Mouse (Mus musculus) kidney, embryonic 15.5 days (tissue): ENCODE measurements around the gene Sco1. TPM values are rescaled to one million over a fixed set of nuclear protein-coding genes. Genes with fewer than 3 reads are reported as not detected.

Experiments used
- ATAC-seq: fragments of 200-750 bp; cut with Nextera tagmentation; replicated peaks from 2 replicates; pipeline ENCODE4 v1.8.0; 2017; ENCODE audit warnings: moderate TSS enrichment; ENCODE audit not compliant: low FRiP score
- H3K27ac ChIP-seq: fragments of 300-500 bp; sonication (generic); 2 replicates; pipeline ENCODE4 v1.5.1; 2015; ENCODE audit warnings: mild to moderate bottlenecking, inconsistent platforms
- H3K27me3 ChIP-seq: fragments of 300-500 bp; sonication (generic); 2 replicates; pipeline ENCODE4 v1.6.1; 2015; ENCODE audit warnings: inconsistent platforms
- H3K36me3 ChIP-seq: fragments of 300-500 bp; sonication (generic); 2 replicates; pipeline ENCODE4 v1.6.1; 2015; ENCODE audit warnings: inconsistent platforms
- H3K4me1 ChIP-seq: fragments of 300-500 bp; sonication (generic); 2 replicates; pipeline ENCODE4 v1.6.1; 2015; ENCODE audit warnings: inconsistent platforms
- H3K4me2 ChIP-seq: fragments of 300-500 bp; sonication (generic); 2 replicates; pipeline ENCODE4 v1.6.1; 2015; ENCODE audit warnings: moderate library complexity, mild to moderate bottlenecking, inconsistent platforms
- H3K4me3 ChIP-seq: fragments of 300-500 bp; sonication (generic); replicated peaks from 2 replicates; pipeline ENCODE4 v1.5.1; 2015; ENCODE audit warnings: mild to moderate bottlenecking, inconsistent platforms
- H3K9ac ChIP-seq: fragments of 300-500 bp; sonication (generic); 2 replicates; pipeline ENCODE4 v1.6.1; 2015; ENCODE audit warnings: mild to moderate bottlenecking, inconsistent platforms
- H3K9me3 ChIP-seq: fragments of 300-500 bp; sonication (generic); replicated peaks from 2 replicates; pipeline ENCODE4 v1.6.1; 2016; ENCODE audit warnings: inconsistent platforms
- WGBS: fragments of 180-500 bp; shearing (Covaris S2); methylation state at CpG from one replicate; pipeline ENCODE4 v1.1.7; 2015; ENCODE audit warnings: mixed read lengths; 5-methylcytosine and 5-hydroxymethylcytosine counted together
- polyA plus RNA-seq: library from polyadenylated mRNA; unstranded; fragments of >200 nt; fragmentation: Nextera tagmentation; extraction: Ambion mirVana; gene quantifications from 2 replicates; pipeline ENCODE4 v1.2.1, GENCODE M21; 2015

Sco1 gene
- polyA plus RNA-seq, 1 experiment from 2014 or later, result 17.8 TPM

DNA sequence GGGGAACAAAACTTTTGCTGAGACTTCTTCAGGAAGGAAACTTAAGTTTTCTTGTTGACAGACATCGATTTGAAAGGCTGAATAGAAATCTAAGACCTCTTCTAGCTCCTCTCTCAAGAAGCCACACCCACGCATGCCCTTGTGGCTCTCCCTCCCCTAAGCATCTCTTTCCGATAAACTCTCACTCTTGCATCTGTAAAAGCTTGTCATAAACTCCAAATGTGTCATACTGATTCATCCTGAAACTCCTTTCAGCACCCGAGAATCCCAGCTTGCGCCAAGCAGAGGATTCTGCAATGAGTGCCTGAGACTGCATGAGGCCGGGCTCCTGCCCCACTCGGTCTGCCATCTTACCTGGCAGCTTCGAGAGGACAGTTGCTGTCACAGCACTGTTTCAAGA, 4.0 kb upstream of the Sco1 start:
- Histone ChIP-seq H3K4me1 (peaks cover 8% of the 10 kb centered on the region), H3K27me3 (no peaks in the 10 kb centered on the region), H3K36me3 (peaks cover 11% of the 10 kb centered on the region), H3K9ac (no peak overlapping the region), H3K27ac (no peak overlapping the region), H3K4me3 (no peak overlapping the region), H3K9me3 (no peaks in the 10 kb centered on the region), H3K4me2 (no peak overlapping the region)
- no peak for ATAC-seq
- 86% methylated on average over 8 of the region's 8 CpGs for WGBS

DNA sequence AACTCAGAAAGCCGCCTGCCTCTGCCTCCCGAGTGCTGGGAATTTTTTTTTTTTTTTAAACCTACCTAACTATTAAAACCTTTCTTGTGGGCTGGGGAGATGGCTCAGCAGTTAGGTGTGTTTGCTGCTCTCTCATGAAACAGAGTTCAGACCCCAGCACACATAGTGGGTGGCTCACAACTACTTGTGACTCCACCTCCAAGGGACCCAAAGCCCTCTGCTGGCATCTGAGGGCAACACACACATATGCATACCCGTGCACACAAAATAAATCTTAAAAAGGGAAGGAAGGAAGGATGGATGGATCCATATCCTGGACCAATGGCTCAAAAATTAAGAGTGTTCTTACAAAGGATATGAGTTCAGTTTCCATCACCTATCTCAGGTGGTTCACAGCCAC, 3.2 kb upstream of the Sco1 start:
- Histone ChIP-seq H3K4me1 (peaks cover 15% of the 10 kb centered on the region), H3K4me3 (no peak overlapping the region), H3K4me2 (no peak overlapping the region), H3K27ac (no peak overlapping the region), H3K27me3 (no peaks in the 10 kb centered on the region), H3K36me3 (peaks cover 11% of the 10 kb centered on the region), H3K9me3 (no peaks in the 10 kb centered on the region), H3K9ac (no peak overlapping the region)
- 87% methylated on average over 3 of the region's 3 CpGs for WGBS
- ATAC-seq, result no peak

DNA sequence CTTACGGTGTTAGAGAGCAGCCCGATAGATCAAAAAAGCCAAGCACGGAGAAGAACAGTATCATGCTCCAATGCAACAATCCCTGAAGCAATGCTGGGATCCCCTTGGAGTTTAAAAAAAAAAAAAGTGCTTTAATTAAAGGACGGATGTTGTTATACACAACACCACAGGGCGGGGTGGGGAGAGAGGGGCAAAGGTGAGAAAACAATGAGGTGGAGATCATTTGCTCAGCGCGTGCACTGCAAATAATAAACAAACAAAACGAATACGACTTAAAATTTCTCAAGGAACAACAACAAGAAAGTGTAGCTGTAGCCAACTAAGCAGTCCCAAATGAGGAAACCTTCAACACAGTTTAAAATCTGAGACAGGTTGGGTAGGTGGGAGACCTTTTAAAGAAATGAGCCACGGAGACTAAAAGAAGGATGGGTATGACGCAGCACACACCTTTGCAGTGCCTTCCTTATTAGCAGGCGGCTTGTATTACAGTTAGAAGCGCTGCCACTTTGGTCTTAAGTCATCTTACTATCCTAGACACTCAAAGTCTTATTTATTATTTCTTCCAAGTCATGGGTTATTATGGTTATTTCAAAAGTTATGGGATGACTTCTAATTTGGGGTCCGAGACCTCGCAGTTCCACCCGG, 672 bp upstream of the Sco1 start:
- Histone ChIP-seq H3K9ac (peak overlapping the region; percentile 94), H3K4me1 (peaks cover 15% of the 10 kb centered on the region), H3K27ac (peak overlapping the region; percentile 91), H3K4me2 (peak overlapping the region; percentile 69), H3K27me3 (no peaks in the 10 kb centered on the region), H3K4me3 (peak overlapping the region; percentile 100), H3K36me3 (peaks cover 20% of the 10 kb centered on the region), H3K9me3 (no peaks in the 10 kb centered on the region)
- WGBS, result 3% methylated on average over 16 of the region's 16 CpGs
- ATAC-seq, result peak; percentile 33; the same call in 1 of the 2 replicates

DNA sequence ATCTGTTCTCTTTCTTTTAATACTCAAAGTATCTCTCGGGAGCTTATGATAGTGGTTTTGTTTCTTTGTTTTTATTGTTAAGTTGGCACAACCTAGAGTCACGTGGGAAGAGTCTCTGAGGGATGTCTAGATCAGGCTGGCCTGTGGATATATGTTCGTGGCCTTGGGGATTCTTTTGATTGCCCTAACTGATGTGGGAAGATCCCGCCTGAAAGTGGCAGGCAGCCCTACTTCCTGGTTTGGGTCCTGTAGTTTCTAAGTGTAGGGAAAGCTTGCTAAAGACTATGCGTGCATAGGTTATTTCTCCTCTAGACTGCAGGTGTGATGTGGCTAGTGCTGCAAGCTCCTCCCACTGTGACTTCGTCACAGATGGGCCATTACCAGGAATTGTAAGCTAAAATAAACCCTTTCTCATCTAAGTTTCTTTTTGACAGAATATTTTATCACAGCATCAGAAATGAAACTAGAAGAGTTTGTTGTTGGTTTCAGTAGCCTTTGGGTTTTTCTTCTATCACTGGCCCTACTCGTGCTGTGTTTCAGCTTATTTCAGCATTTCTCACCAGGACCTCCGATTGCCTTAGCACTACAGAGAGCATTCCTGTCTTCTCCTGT, 2.4 kb downstream of the Sco1 start:
- Histone ChIP-seq H3K36me3 (peaks cover 48% of the 10 kb centered on the region), H3K4me2 (no peak overlapping the region)
- 91% methylated on average over 8 of the region's 8 CpGs for WGBS

DNA sequence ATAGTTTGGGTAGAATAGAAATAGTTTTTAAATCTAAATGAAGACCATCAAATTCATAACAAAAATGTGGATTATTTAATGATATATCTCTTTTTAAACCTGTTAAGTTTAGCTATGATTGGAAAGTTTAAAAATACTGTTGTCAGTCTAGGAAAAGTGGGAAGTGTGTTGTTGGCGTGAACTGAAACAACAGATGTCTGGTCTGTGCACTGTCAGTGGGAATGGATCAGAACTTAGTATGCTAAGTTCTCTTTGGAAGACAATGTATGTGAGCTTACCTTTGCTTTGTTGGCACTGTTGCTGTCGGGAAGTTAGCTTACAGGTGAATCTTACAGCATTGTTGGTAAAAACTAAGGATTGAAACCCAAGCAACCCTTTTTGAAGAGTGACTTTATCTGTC, 8.8 kb downstream of the Sco1 start:
- no peak for ATAC-seq
- 89% methylated on average over 2 of the region's 2 CpGs for WGBS

More for the DNA sequence above, 2.4 kb downstream of the Sco1 start:
- Histone ChIP-seq H3K27me3 (no peaks in the 10 kb centered on the region), H3K4me3 (no peak overlapping the region), H3K9ac (no peak overlapping the region), H3K27ac (no peak overlapping the region), H3K9me3 (no peaks in the 10 kb centered on the region), H3K4me1 (peaks cover 15% of the 10 kb centered on the region)
- no peak for ATAC-seq

DNA sequence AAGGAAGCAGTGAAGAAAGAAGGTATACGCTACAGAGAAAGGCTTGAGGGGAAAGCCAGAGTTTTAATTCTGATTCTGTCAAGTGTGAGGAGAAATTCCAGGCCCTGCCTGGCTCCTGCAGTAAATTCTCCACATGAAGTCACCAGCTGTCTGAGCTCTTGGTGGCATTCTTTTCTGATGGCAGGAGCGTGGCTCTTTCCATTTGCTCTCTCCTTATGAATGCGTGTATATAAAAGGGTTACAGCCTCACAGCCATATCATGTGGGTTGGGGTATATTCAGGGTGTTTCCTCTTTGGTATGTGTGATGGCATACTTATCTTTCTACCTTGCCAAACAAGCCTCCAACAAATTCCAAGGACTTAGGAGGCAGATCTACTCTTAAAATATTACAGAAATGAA, 10.3 kb downstream of the Sco1 start:
- no peaks in the 10 kb centered on the region for H3K9me3 ChIP-seq
- ATAC-seq, result no peak
- peaks cover 88% of the 10 kb centered on the region for H3K36me3 ChIP-seq
- no peak overlapping the region for H3K4me2 ChIP-seq
- no peak overlapping the region for H3K4me3 ChIP-seq
- H3K27me3 ChIP-seq, result no peaks in the 10 kb centered on the region
- no peaks in the 10 kb centered on the region for H3K4me1 ChIP-seq
- WGBS, result 88% methylated on average over 3 of the region's 3 CpGs
- H3K27ac ChIP-seq, result no peak overlapping the region
- no peak overlapping the region for H3K9ac ChIP-seq

More for the DNA sequence above, 8.8 kb downstream of the Sco1 start:
- no peak overlapping the region for H3K9ac ChIP-seq
- no peaks in the 10 kb centered on the region for H3K27me3 ChIP-seq
- H3K4me2 ChIP-seq, result no peak overlapping the region
- H3K36me3 ChIP-seq, result peaks cover 93% of the 10 kb centered on the region
- H3K27ac ChIP-seq, result no peak overlapping the region
- H3K9me3 ChIP-seq, result no peaks in the 10 kb centered on the region
- H3K4me3 ChIP-seq, result no peak overlapping the region
- H3K4me1 ChIP-seq, result no peaks in the 10 kb centered on the region

DNA sequence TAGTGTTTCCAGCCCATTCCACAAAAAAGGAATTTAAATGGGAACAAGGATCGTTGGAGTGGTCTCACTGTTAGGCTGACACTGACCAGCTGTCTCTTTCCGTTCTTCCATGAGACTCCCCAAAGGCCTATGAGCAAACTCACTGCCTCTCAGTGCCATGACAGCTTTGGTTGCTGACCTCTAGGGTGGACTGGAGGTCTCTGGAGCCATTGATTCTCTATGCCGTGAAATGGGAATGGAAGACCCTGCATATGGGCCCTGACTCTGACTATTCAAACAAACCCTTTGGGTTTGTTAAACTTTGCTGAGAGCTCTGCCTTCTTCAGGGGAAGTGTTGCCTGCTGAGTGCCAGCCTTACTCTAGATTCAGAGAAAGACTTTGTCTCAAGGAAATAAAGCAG, 15.3 kb downstream of the Sco1 start:
- Histone ChIP-seq H3K9ac (no peak overlapping the region), H3K27ac (no peak overlapping the region), H3K36me3 (peaks cover 45% of the 10 kb centered on the region), H3K9me3 (no peaks in the 10 kb centered on the region), H3K4me3 (no peak overlapping the region), H3K4me2 (no peak overlapping the region), H3K4me1 (no peaks in the 10 kb centered on the region), H3K27me3 (no peaks in the 10 kb centered on the region)
- WGBS, result 79% methylated on average over 3 of the region's 3 CpGs
- ATAC-seq, result no peak

DNA sequence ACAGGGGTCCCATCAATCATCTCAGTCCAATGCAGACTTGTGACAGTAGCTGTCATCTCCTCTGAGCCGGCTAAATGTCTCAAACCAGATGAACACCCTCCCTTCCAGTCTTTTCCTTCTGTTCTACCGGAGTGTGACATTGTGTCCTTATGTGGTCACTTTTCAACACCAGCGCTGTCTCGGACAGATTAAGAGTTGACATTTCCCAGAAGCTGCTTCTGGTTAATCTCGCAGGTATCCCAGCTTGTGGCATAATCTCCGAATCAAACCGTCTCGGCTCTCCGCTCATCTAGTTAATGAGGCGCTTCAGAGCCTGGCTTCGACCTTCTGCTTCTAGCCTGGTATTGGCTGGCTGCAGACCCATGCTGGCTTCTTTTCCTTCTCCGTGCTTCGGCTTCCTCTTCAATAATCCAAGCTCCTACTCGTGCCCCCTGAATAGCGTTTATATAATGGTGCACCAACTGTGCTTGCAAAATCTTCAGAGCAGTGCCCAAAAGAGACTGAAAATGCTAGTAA, 20.2 kb downstream of the Sco1 start:
- Histone ChIP-seq H3K36me3 (no peaks in the 10 kb centered on the region), H3K4me2 (no peak overlapping the region), H3K4me3 (no peak overlapping the region), H3K9me3 (no peaks in the 10 kb centered on the region), H3K27me3 (no peaks in the 10 kb centered on the region), H3K27ac (no peak overlapping the region), H3K4me1 (no peaks in the 10 kb centered on the region), H3K9ac (no peak overlapping the region)
- whole genome bisulfite sequencing, result 66% methylated on average over 15 of the region's 15 CpGs
- no peak for ATAC-seq

DNA sequence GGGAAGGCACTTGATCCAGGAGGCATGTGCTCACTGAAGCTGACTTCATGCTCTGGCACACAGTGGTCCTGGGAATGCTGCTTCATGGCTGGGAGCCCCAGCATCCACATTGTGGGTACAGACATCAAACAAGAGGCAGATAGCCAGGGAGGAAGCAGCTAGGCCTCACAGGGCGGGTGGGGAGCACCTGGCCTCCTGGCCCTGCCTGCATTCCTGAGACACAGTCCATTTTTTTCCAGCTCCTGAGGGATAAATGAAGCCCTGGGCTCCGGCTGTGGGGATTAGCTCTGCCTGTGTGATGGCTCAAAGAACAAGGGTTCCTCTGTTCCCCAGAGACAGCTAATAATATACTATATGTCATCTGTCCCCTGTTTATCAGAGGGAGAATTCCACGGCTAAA, 22.6 kb downstream of the Sco1 start:
- ATAC-seq, result no peak
- Histone ChIP-seq H3K9me3 (no peaks in the 10 kb centered on the region), H3K4me2 (no peak overlapping the region), H3K36me3 (no peaks in the 10 kb centered on the region), H3K4me1 (no peaks in the 10 kb centered on the region), H3K27ac (no peak overlapping the region), H3K4me3 (no peak overlapping the region), H3K9ac (no peak overlapping the region), H3K27me3 (no peaks in the 10 kb centered on the region)
- WGBS, result 46% methylated on average over 3 of the region's 3 CpGs

DNA sequence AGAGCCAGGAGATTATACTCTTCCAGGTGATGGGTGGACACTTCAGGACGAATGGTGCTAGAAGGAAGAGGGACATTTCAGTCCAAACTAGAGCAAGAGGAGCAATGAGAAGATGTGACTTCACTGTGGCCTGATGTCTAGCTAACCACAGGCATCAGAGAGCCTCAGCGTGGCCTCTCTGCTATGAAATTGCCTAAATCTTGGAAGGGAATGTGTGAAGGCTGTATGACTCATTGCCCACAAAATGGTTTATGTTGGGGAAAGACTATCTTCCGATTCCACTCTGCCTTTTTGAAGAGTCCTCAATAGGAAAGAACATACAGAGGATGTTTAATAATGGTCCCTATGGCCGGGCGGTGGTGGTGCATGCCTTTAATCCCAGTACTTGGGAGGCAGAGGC, 24.3 kb downstream of the Sco1 start:
- H3K4me1 ChIP-seq, result peaks cover 8% of the 10 kb centered on the region
- no peak overlapping the region for H3K9ac ChIP-seq
- no peaks in the 10 kb centered on the region for H3K36me3 ChIP-seq
- H3K27me3 ChIP-seq, result no peaks in the 10 kb centered on the region
- no peak overlapping the region for H3K4me2 ChIP-seq
- ATAC-seq, result no peak
- 91% methylated on average over 5 of the region's 5 CpGs for WGBS
- no peak overlapping the region for H3K27ac ChIP-seq
- no peak overlapping the region for H3K4me3 ChIP-seq
- H3K9me3 ChIP-seq, result no peaks in the 10 kb centered on the region

DNA sequence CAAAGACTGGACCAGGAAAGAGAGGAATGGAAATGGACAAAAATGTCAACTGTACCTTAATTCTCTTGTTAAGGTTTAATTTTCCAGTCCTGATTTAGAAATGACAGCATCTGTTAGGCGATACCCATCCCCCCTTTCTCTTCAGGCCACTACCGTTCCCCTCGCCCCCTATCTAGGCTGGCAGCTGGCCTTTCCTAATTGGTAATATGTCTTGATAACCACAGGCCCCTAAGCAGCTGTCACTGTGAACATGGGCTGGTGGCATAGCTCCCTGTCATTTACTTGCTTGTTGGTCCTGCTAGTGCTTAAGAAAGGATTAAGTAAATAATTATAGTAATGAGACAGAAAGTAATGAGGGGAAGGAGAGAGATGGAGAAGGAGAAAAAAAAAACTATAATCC, 25.0 kb downstream of the Sco1 start:
- Histone ChIP-seq H3K36me3 (no peaks in the 10 kb centered on the region), H3K4me3 (no peak overlapping the region), H3K27me3 (no peaks in the 10 kb centered on the region), H3K27ac (no peak overlapping the region), H3K9me3 (no peaks in the 10 kb centered on the region), H3K4me1 (peaks cover 8% of the 10 kb centered on the region), H3K9ac (no peak overlapping the region), H3K4me2 (no peak overlapping the region)
- ATAC-seq, result no peak
- WGBS, result 70% methylated on average over 3 of the region's 3 CpGs

DNA sequence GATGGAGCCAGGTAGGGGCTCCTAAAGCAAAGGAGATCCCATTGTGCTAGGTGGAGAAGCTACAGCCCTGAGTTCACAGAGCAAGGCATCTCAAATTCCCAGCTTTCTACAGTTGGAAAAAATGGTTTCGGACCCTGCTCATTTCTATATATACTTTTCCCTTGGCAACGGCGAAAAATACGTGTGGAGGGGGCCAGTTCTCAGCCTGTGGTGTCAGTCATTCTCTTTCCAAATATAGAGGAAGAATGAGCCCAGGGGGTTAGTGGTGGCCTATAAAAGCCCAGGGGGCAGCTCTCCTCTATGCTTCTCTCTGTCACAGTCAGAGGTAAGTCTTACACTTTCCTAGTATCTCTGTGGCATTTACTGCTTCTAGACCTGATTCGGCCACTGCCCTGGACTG, 25.5 kb downstream of the Sco1 start, which contains the start of gene Myh3:
Gene Myh3, plus strand, starts transcription at position 301 of the 400 bp plus-strand sequence.
- 84% methylated on average over 5 of the region's 5 CpGs for WGBS
- H3K27me3 ChIP-seq, result peaks cover 4% of the 10 kb centered on the region

More for the DNA sequence above, 25.5 kb downstream of the Sco1 start, which contains the start of gene Myh3:
- H3K27ac ChIP-seq, result no peak within 1 kb of the TSS
- no peaks in the 10 kb centered on the region for H3K36me3 ChIP-seq
- no peaks in the 10 kb centered on the region for H3K9me3 ChIP-seq
- H3K9ac ChIP-seq, result no peak within 1 kb of the TSS
- H3K4me1 ChIP-seq, result peaks cover 8% of the 10 kb centered on the region
- no peak for ATAC-seq
- H3K4me3 ChIP-seq, result no peak within 1 kb of the TSS
- H3K4me2 ChIP-seq, result no peak within 1 kb of the TSS
